Mouse (Mus musculus) frontal cortex, postnatal 36 days (tissue): ENCODE measurements at regions not wholly inside any gene's neighbourhood (a gene's known extent, or its start where the extent isn't known, plus 50 kb on each side); places are given as distances from the start of the nearest gene placed in this dataset.

Source experiments
- DNase-seq, 2 experiments: peaks; one replicate each; pipeline ENCODE4 v3.0.0; 2022; ENCODE audit warnings: low spot score in 2 of 2

- no peak for DNase-seq
Observed at GRCm38 (mm10) chr5:75466941-75467340, 107.8 kb upstream of the Kit start.

- DNase-seq = no peak
Observed at GRCm38 (mm10) chr5:75467916-75468315, 106.8 kb upstream of the Kit start.

GRCm38 (mm10) chr5:75471010-75471409 lies 103.7 kb upstream of the Kit start:
- DNase-seq = no peak

GRCm38 (mm10) chr5:75472484-75472883 lies 102.2 kb upstream of the Kit start:
- DNase-seq = no peak

- DNase-seq = no peak
Observed at GRCm38 (mm10) chr5:75475414-75475813, 99.3 kb upstream of the Kit start.

GRCm38 (mm10) chr5:75478499-75478898 lies 96.2 kb upstream of the Kit start:
- no peak for DNase-seq

GRCm38 (mm10) chr5:75479149-75479548 lies 95.6 kb upstream of the Kit start:
- no peak for DNase-seq

- no peak for DNase-seq
Observed at GRCm38 (mm10) chr5:75481595-75481994, 93.1 kb upstream of the Kit start.

GRCm38 (mm10) chr5:75484330-75484729 lies 90.4 kb upstream of the Kit start:
- DNase-seq = no peak

GRCm38 (mm10) chr5:75490806-75491205 lies 83.9 kb upstream of the Kit start:
- no peak for DNase-seq

- no peak for DNase-seq
Observed at GRCm38 (mm10) chr5:75494143-75494542, 80.6 kb upstream of the Kit start.

GRCm38 (mm10) chr5:75499053-75499452 lies 75.7 kb upstream of the Kit start:
- DNase-seq = no peak

GRCm38 (mm10) chr5:75499695-75500094 lies 75.0 kb upstream of the Kit start:
- no peak for DNase-seq

GRCm38 (mm10) chr5:75500654-75501416 lies 73.9 kb upstream of the Kit start:
- DNase-seq = no peak

- no peak for DNase-seq
Observed at GRCm38 (mm10) chr5:75503673-75504072, 71.0 kb upstream of the Kit start.

- no peak for DNase-seq
Observed at GRCm38 (mm10) chr5:75512521-75513422, 61.9 kb upstream of the Kit start.

- no peak for DNase-seq
Observed at GRCm38 (mm10) chr5:75518213-75518612, 56.5 kb upstream of the Kit start.

GRCm38 (mm10) chr5:75523041-75523678 lies 51.6 kb upstream of the Kit start:
- DNase-seq = no peak
